Mouse (Mus musculus) large intestine, adult 2 months (tissue): ENCODE results near the gene Il17c. TPM values are rescaled to one million over a fixed set of nuclear protein-coding genes. Genes with fewer than 3 reads are reported as not detected.

ENCODE experiments used
- DNase-seq: peaks from one replicate; pipeline ENCODE4 v3.0.0-alpha.2; 2012; ENCODE audit warnings: low read depth, low spot score
- WGBS: fragments of 180-500 bp; shearing (Covaris S2); methylation state at CpG from one replicate; pipeline ENCODE4 v1.1.7; 2018; 5-methylcytosine and 5-hydroxymethylcytosine counted together
- polyA plus RNA-seq: library from polyadenylated mRNA; depleted of rRNA; stranded (reverse); fragments of >200 nt; gene quantifications from 2 replicates; pipeline ENCODE4 v1.2.3, GENCODE M21; 2012

The Il17c gene
- polyA plus RNA-seq, 1 experiment = 0.21 TPM

- no peak for DNase-seq
- WGBS = 85% methylated on average over 9 of the region's 9 CpGs
Measured at GRCm38 (mm10) chr8:122428163-122428562, 6.3 kb downstream of the Il17c start.

- no peak for DNase-seq
- WGBS = 81% methylated on average over 10 of the region's 10 CpGs
Measured at GRCm38 (mm10) chr8:122430058-122430636, 8.3 kb downstream of the Il17c start.

- 64% methylated on average over 3 of the region's 3 CpGs for whole genome bisulfite sequencing
- no peak for DNase-seq
Measured at GRCm38 (mm10) chr8:122430646-122431045, 8.8 kb downstream of the Il17c start.

GRCm38 (mm10) chr8:122431694-122432442 lies 10.0 kb downstream of the Il17c start:
- WGBS = 13% methylated on average over 18 of the region's 18 CpGs
- no peak for DNase-seq

- no peak for DNase-seq
- 1% methylated on average over 45 of the region's 45 CpGs for WGBS
Measured at GRCm38 (mm10) chr8:122432443-122433268, 10.8 kb downstream of the Il17c start, which contains the start of gene Cyba. Gene Cyba, minus strand, starts transcription at chr8:122432930.

GRCm38 (mm10) chr8:122433269-122433905 lies 11.6 kb downstream of the Il17c start:
- WGBS = 60% methylated on average over 11 of the region's 11 CpGs
- DNase-seq = no peak

GRCm38 (mm10) chr8:122435375-122435774 lies 13.6 kb downstream of the Il17c start:
- no peak for DNase-seq
- 92% methylated on average over 6 of the region's 6 CpGs for WGBS

GRCm38 (mm10) chr8:122436146-122436545 lies 14.3 kb downstream of the Il17c start:
- 93% methylated on average over 9 of the region's 9 CpGs for WGBS
- no peak for DNase-seq

GRCm38 (mm10) chr8:122436586-122437125 lies 14.8 kb downstream of the Il17c start:
- WGBS = 85% methylated on average over 20 of the region's 20 CpGs
- DNase-seq = no peak

GRCm38 (mm10) chr8:122437708-122438331 lies 16.0 kb downstream of the Il17c start:
- 87% methylated on average over 13 of the region's 13 CpGs for WGBS
- DNase-seq = no peak

- DNase-seq = no peak
- 96% methylated on average over 16 of the region's 16 CpGs for WGBS
Measured at GRCm38 (mm10) chr8:122439336-122439735, 17.5 kb downstream of the Il17c start.

GRCm38 (mm10) chr8:122441326-122441725 lies 19.5 kb downstream of the Il17c start:
- no peak for DNase-seq
- WGBS = 63% methylated on average over 1 of the region's 1 CpGs

GRCm38 (mm10) chr8:122442356-122442755 lies 20.5 kb downstream of the Il17c start:
- WGBS = 12% methylated on average over 7 of the region's 7 CpGs
- no peak for DNase-seq

GRCm38 (mm10) chr8:122442781-122443180 lies 21.0 kb downstream of the Il17c start:
- 1% methylated on average over 12 of the region's 12 CpGs for WGBS
- no peak for DNase-seq

- under 1% methylated on average over 47 of the region's 47 CpGs for WGBS
- DNase-seq = peak; percentile 97
Measured at GRCm38 (mm10) chr8:122443262-122444006, 21.6 kb downstream of the Il17c start, which contains the start of gene Mvd. Gene Mvd, minus strand, starts transcription at chr8:122443422.

GRCm38 (mm10) chr8:122444058-122444748 lies 22.4 kb downstream of the Il17c start:
- under 1% methylated on average over 19 of the region's 19 CpGs for WGBS
- peak; percentile 97 for DNase-seq

GRCm38 (mm10) chr8:122445203-122445602 lies 23.4 kb downstream of the Il17c start:
- WGBS = 64% methylated on average over 3 of the region's 3 CpGs
- no peak for DNase-seq

- 52% methylated on average over 7 of the region's 7 CpGs for WGBS
- no peak for DNase-seq
Measured at GRCm38 (mm10) chr8:122451161-122451703, 29.4 kb downstream of the Il17c start.
